Mouse (Mus musculus) myocyte (in vitro differentiated cells): ENCODE results near the gene Utp4.

Experiments
- CEBPB ChIP-seq: IDR thresholded peaks from 2 replicates; pipeline ENCODE4 v1.6.1; 2011; ENCODE audit warnings: mild to moderate bottlenecking, moderate library complexity; ENCODE audit not compliant: poor library complexity, insufficient read depth, severe bottlenecking
- E2F4 ChIP-seq: IDR thresholded peaks from one replicate; pipeline ENCODE4 v1.6.1; 2011; ENCODE audit warnings: mild to moderate bottlenecking, control low read depth, moderate library complexity; ENCODE audit not compliant: insufficient read depth
- MAX ChIP-seq: IDR thresholded peaks from one replicate; pipeline ENCODE4 v1.6.1; 2011; ENCODE audit warnings: low read depth, mild to moderate bottlenecking, control low read depth
- MYOD1 ChIP-seq, 3 experiments: IDR thresholded peaks; one replicate each; pipeline ENCODE4 v1.6.1; 2011; ENCODE audit warnings: control low read depth in 2 of 3, low read depth in 2 of 3, mild to moderate bottlenecking in 2 of 3, moderate library complexity in 1 of 3; ENCODE audit not compliant: insufficient read length in 2 of 3, control insufficient read depth in 1 of 3
- MYOG ChIP-seq, 3 experiments: IDR thresholded peaks; one replicate each; pipeline ENCODE4 v1.6.1; 2011; ENCODE audit warnings: control low read depth in 2 of 3, low read depth in 2 of 3, mild to moderate bottlenecking in 2 of 3; ENCODE audit not compliant: insufficient read length in 2 of 3, control insufficient read depth in 1 of 3, insufficient read depth in 1 of 3
- POLR2A ChIP-seq: IDR thresholded peaks from one replicate; pipeline ENCODE4 v1.6.1; 2011; ENCODE audit warnings: low read depth, mild to moderate bottlenecking, control low read depth, moderate library complexity; ENCODE audit not compliant: insufficient read length
- POLR2AphosphoS2 ChIP-seq: IDR thresholded peaks from one replicate; pipeline ENCODE4 v1.6.1; 2011; ENCODE audit warnings: low read depth, control low read depth; ENCODE audit not compliant: insufficient read length
- REST ChIP-seq: IDR thresholded peaks from one replicate; pipeline ENCODE4 v1.6.1; 2011; ENCODE audit warnings: mild to moderate bottlenecking, control low read depth, moderate library complexity; ENCODE audit not compliant: insufficient read depth, insufficient read length
- TCF12 ChIP-seq: IDR thresholded peaks from one replicate; pipeline ENCODE4 v1.6.1; 2011; ENCODE audit warnings: mild to moderate bottlenecking, control low read depth; ENCODE audit not compliant: poor library complexity, insufficient read depth, severe bottlenecking
- TCF3 ChIP-seq: IDR thresholded peaks from one replicate; pipeline ENCODE4 v1.6.1; 2011; ENCODE audit warnings: low read depth, control low read depth; ENCODE audit not compliant: insufficient read length
- USF1 ChIP-seq: IDR thresholded peaks from one replicate; pipeline ENCODE4 v1.6.1; 2011; ENCODE audit warnings: low read depth, mild to moderate bottlenecking, control low read depth, moderate library complexity

DNA sequence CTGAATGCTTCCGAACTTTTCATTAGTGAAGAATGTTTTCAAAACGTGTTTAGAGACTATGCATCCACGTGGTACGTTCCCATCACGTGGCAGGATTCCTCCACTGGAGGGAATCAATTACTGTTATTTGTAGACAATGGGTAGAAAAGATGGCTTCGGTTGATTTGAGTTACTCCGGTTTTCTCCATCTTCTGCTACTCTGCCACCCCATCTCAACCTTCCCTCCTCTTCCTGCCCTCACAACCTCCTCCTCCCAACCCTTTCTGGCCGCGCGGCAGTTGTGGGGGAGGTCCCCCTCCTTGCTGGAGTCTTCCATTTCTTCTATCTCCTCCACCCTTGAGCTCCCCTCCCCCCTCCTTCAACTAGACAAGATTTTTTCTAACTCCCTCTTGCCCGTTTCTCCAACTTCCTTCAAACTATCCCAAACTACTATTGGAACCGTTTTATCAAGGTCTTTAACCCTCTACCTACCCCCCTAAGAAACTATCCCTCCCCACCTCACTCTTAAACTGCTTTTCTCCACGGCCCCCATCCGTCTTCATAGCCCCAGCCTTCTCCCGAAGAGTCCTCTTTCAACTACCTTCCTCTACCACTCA lies 1.1 kb upstream of the Utp4 start:
- TF ChIP-seq MYOD1 (IDR thresholded peaks at IDR 0.05; ENCODE audit: control insufficient read depth in 1 of 3, insufficient read length in 2 of 3, low read depth in 2 of 3) (no peak), POLR2A (no peak), TCF12 (no peak), MAX (no peak), POLR2AphosphoS2 (no peak), USF1 (peak; percentile 87), MYOG (IDR thresholded peaks at IDR 0.05; ENCODE audit: control insufficient read depth in 1 of 3, insufficient read depth in 1 of 3, insufficient read length in 2 of 3, low read depth in 2 of 3) (no peak), CEBPB (no peak), TCF3 (no peak), REST (no peak), E2F4 (no peak)
